Mouse (Mus musculus): ENCODE data around the gene Vps33a. TPM values are rescaled to one million over a fixed set of nuclear protein-coding genes. Genes with fewer than 3 reads are reported as not detected.

Gene Vps33a
- polyA plus RNA-seq (2012; rRNA removed) = 50.9 and 56.4 TPM in 2 replicates

DNA sequence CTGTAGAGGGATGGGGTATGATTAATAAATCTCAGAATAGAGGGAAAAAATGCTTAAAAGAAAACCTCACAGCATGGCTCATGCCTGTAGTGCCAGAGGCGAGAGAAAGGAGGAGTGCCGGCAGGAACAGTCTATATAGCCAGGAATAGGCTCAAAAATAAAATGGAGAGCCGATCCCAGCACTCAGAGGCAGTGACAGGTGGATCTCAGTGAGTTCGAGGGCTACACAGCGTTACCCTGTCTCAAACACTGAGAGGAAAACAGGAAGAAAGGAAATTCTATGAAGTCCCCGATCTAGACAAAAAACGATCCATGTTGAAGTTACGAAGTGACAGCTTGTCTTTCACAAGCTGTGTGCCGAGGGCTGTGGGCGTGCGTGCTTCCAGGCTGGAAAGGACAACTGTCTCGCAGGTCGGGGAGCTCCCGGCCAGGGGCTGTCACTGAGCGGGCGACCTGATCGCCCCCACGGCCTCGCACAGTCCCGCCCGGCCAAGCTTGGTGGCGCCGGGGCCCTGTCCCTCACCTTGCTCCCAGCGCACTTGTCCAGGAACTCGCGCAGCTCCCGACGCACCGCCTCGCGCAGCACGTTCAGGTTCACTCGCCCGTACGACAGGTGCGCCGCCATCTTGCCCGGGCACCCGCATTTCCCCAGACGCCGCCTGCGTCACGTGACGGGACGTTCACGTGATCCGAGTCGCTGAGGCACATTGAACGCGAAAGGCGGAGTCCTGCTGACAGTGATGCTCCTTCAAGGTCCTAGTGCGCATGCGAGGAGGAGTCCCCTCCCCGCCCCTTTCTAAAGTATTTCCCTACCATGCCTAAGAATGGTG, at the start of gene Vps33a:
Vps33a (minus strand) TSS at position 682 of the 830 bp plus-strand sequence.
- DNase-seq (ENCODE audit: extremely low spot score in 1 of 2, low spot score in 1 of 2) = peak; percentile 95 to 99

DNA sequence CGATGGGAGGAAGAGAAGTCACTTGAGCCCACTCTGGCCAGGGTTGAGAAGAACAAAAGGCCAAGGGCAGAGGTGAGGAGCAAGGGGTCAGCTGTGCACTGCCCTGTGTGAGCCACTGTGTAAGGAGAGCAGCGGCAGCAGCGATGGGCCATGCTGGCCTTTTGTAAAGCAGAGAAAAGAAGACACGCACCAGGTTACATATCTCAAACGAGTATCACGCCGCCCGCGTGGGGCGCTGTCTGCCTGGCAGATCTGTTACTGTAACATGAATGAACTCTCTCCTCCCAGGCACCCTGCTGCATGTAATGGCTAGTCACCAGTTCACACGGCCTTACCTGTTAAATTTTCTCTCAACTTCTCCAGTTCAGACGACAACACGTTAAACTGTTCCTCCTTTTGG, 49.6 kb upstream of the Vps33a start:
- no peak for DNase-seq (ENCODE audit: extremely low spot score in 1 of 2, low spot score in 1 of 2)

DNA sequence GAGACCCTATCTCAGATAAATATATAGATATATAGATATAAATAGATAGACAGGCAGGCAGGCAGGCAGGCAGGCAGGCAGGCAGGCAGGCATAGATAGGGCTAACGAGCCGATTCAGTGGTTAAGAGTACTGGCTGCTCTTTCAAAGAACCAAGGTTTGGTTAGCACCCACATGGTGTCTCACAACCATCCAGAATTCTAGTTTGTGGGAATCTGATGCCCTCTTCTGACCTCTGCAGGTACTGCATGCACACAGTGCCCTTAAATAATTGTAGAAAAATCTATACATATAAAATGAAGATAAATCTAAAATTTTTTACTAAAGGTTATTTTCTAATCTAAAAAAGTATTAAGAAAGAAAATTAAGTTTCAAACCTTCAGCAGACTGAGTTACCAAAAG, 45.7 kb upstream of the Vps33a start:
- peak in 1 of 2 experiments; percentile 63 for DNase-seq (ENCODE audit: extremely low spot score in 1 of 2, low spot score in 1 of 2)

DNA sequence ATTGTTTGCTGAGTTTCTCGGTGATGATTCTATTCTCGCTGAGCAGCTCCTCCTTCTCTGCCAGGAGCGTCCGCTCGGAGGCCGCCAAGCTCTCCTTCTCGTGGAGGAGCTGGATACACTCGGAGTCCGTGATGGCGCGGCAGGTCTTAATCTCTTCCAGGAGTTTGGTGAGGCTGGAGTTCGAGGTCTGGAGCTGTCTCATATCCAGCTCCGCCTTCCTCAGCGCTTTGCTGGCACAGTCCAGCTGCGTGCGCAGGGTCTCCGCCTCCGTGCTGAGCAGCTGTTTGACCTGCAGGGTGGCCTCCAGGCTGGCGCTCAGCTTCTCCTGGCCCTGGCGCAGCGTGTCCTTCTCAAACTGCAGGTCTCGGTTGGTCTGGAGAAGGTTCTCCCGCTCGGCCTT, 41.4 kb upstream of the Vps33a start:
- DNase-seq (ENCODE audit: extremely low spot score in 1 of 2, low spot score in 1 of 2) = no peak

DNA sequence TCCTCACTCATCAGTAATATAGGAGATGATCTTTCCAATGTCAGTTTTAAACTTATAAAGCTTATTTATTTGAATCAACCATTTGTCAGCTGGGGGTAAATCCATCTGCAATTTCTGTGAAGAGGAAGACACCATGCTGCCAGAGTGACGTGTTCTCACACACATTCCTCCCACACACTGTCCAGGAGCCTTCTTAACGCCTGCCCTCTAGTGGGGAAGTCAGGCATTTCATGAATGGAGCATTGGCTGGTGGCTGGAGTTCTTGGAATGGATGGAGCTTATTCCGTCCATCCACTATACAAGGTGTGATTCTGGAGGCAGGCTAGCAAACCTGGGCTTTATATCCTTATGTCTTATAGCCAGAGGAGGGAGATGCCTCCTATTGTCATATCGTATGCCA, 37.0 kb upstream of the Vps33a start:
- peak; percentile 77 to 97 for DNase-seq (ENCODE audit: extremely low spot score in 1 of 2, low spot score in 1 of 2)

DNA sequence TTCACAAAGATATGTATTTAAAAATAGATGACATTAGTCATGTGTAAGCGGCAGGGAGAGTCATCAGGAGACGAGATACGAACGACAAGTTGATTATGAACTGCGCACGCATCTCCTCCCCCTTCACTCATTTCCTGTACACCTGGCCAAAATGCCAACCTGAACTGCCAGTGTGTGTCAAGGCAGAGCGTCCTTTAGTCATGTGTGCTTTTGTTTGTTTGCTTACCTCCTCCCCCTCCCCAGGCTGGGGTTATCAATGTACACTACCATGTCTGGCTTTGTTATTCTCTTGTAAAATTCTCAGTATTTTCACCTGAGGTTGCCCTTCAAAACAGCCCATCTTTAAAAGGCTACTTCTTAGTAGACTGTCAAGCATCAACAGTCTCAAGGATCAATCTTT, 36.6 kb upstream of the Vps33a start:
- DNase-seq (ENCODE audit: extremely low spot score in 1 of 2, low spot score in 1 of 2) = no peak

DNA sequence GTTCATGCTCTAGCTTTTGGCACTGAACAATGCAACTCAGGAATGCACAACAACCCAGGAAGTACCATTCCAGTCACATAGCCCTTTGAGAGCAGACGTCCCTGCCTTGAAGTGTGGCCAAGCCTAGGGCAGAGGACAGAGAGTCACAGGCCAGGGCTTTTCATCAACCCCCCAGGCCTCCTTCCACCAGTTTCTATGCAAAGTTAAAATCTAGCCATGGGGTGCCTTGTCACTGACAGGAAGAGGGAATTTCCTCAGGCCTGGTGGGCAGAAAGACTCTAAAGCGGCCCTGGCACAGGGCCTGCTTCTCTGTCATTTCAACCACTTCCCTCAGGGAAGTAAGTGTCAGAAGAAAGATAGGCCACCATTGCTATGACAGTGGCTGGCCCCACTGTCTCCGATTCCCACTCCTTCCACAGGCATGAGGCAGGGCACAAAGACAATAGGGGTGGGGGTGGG, 34.4 kb upstream of the Vps33a start:
- no peak for DNase-seq (ENCODE audit: extremely low spot score in 1 of 2, low spot score in 1 of 2)

DNA sequence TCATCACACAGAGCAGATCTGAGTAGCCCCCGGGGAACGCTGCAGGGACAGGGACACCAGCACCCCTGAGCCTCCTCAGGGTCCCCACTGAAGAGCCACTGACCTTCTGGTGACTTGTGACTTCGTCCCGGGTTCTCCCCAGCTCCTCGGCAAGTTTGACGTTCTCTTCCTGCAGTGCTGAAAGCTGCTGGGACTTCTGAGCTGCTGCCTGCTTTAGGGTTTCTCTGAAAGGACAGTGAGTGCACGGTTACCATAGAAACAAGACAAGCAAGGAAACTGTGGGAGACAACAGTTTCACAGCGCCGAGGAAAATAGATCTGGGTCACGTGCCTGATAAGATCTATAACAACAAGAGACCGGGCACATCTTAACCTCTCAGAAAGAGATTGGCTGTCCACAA, 30.7 kb upstream of the Vps33a start:
- peak; percentile 76 to 78 for DNase-seq (ENCODE audit: extremely low spot score in 1 of 2, low spot score in 1 of 2)

DNA sequence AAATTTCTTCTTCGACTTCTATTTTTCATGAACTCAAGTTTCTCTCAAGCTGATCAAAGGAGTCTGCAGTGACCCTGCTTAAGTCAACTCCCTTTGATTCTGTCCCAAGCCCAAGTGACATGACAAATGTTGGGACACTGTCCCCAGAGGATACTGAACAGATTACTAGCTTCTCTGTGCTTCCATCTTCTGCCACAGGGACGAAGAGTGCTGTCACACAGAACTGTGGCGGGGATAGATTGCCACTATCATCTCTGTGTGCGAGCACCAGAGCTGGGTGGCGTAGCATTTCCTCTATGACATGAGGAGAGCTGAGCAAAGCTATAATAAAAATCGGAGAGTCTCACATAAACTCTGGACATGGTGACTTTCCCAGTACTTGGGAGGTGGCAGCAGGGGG, 29.3 kb upstream of the Vps33a start:
- DNase-seq (ENCODE audit: extremely low spot score in 1 of 2, low spot score in 1 of 2) = no peak

DNA sequence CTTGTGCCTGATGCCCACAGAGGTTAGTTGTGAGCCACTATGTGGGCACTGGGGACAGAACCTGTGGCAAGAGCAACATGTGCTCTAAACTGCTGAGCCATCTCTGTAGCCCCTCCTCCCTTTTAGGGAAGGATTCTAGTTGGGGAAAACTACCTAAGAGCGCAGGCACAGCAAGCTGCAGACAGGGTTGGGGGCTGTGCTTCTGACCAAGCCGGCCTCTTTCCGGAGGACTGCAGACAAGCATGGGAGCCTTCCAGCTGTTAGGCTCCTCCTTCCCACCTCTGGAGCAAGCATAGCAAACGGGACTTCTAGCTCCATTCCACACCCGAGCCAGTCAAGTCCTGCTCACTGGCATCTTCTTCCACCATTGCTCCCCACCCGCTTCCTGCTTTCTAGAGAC, 26.5 kb upstream of the Vps33a start:
- no peak for DNase-seq (ENCODE audit: extremely low spot score in 1 of 2, low spot score in 1 of 2)

DNA sequence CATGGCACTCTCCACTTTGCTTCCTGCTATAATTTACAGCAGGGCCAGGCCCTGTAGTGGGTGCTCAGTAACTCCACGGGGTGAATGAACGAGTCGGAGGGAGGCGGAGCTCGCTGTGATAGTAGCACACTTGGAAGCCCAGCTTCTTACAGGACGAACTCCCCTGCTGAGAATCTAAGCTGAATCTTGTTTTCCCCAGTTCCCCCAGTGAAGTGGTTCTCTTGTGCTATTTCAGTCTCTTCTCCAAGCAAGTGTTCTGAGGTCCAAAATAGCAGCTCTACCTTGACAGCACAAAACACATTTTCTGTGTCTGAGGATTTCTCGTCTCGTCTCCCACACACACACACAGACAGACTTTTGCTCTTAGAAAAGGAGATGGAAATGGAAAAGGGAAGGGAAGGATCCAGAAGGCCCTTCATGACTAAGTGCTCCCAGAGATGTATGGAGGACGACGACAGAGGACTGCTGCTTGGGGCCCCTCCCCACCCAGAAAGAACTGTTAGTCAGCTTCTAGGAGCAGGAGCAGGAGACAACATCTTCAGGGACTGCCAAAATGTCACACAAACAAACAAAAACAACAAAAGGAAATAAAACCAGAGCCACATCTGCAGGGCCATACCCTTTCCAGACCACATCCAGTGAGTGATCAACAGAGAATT, 20.9 kb upstream of the Vps33a start:
- DNase-seq (ENCODE audit: extremely low spot score in 1 of 2, low spot score in 1 of 2) = peak; percentile 66 to 79

DNA sequence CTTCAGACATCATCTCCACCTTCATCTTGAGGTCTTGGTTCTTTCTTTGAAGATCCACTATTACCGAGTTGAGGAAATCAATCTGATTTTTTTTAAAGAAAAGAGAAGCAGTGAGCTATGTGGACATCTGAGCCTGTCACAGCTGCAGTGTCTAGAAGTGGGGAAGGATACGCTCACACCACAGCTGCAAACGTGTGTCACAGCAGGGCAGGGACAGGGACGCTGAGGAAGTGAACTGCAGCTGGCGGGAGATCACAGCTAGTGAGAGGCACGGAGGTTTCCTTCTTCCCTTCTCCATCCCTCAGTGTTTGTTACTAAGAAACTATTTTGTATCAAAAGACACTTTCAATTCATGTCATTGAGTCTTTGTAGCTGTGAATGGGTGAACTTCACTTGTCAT, 7.2 kb upstream of the Vps33a start:
- DNase-seq (ENCODE audit: extremely low spot score in 1 of 2, low spot score in 1 of 2) = no peak

DNA sequence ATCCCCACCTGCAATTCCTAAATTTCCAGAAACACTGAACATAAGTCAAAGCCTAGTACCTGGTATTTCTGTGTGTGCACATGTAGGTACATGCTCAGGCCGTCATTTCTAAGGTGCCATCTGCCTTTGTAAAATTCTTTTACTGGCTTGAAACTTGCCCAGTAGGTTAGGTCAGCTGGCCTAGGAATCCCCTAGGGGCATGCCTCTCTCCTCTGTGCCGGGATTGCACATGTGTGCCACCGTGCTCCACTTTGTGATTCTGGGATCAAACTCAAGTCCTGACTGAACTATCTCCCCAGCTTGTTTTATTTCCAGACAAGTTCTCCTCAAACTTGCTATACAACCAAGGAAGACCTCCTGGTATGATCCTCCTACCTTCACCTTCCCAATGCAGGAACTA, 3.9 kb upstream of the Vps33a start:
- no peak for DNase-seq (ENCODE audit: extremely low spot score in 1 of 2, low spot score in 1 of 2)

DNA sequence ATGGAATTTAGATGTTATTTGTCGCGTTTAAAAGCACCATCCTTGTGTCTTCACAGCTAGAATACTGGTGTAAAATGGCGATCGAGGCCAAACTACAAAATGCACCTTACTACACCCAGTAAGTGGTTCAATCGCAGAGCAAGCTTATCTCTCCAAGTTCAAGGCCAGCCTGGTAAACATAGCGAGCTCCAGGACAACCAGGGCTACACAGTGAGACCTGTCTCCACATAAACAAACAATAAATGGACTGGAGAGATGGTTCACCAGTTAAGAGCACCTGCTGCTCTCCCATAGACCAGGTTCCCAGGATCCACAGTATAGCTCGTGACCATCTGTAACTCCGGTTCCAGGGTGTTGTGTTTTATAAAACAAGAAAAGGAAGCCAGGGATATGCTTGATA, 524 bp upstream of the Vps33a start:
- no peak for DNase-seq (ENCODE audit: extremely low spot score in 1 of 2, low spot score in 1 of 2)

DNA sequence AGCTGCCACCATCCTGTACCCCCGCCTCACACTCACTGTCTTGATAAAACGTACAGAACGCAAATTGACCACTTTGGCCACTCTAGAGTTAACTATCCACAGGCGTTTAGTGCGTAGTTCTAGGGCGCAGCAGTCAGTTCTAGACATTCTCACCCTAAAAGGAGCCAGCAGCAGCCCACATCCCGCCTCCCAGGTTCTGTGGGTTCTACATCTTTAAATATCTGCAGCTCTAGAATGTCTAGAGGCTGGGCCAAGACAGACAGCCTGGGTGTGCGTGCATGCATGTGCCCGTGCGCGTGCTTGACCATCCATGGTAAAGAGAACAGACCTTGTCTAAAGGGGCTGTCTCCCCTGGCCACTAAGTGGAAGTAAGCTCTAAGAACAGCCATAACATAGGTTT, 11.7 kb downstream of the Vps33a start:
- DNase-seq (ENCODE audit: extremely low spot score in 1 of 2, low spot score in 1 of 2) = peak in 1 of 2 experiments; percentile 30

DNA sequence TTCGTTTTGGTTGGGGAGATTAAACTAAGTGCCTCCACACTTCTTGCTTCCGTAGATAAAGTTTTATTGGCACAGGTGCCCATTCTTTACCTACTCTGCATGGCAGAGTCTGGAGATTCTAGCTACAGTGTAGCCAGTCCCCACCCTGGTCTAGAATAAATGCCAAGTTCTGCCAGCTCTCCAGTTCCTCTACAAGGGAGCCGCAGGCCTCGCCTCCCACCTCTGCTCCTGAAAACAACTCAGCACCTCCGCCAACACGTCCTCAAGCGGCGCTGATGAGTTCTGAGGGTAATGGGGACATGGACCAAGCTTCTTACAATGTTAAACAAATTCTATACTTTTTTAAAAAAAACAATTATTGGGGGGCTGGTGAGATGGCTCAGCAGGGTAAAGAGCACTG, 13.2 kb downstream of the Vps33a start:
- DNase-seq (ENCODE audit: extremely low spot score in 1 of 2, low spot score in 1 of 2) = peak in 1 of 2 experiments; percentile 25

DNA sequence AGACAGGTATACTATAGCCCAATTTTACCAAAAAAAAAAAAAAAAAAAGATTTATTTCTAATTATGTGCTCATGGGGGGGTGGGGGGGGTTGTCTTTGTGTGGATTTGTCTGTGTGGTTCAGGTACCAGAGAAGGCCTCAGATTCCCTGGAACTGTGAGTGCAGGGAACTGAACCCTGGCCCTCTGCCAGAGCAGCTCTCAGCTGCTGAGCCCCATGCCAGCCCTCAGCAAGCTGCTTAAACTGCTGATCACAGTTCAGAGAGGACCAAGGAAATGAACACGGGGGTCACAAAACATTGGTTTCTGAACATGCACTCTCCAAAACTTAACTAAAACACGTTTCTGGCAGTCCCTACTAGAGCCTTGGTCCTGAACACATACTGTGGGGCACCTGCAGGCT, 16.4 kb downstream of the Vps33a start:
- peak in 1 of 2 experiments; percentile 54 for DNase-seq (ENCODE audit: extremely low spot score in 1 of 2, low spot score in 1 of 2)

DNA sequence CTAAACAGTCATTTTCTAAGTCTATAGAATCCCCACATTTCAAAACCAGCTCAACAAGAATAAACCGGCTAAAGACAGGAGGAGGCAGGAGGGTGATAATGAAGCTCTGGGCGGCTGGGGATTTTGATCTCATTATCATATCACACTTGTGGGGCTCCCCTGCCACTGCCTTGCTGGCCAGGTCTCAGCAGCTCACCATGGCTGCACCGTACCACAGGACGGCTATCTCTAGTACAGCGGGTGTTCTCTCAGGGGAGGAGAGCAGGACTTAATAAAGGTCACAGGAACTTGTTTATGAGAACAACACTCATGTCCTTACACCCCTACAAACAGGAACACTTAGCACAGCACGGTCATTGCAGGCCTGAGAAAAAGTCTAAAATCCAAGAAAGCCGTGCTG, 17.1 kb downstream of the Vps33a start:
- no peak for DNase-seq (ENCODE audit: extremely low spot score in 1 of 2, low spot score in 1 of 2)

DNA sequence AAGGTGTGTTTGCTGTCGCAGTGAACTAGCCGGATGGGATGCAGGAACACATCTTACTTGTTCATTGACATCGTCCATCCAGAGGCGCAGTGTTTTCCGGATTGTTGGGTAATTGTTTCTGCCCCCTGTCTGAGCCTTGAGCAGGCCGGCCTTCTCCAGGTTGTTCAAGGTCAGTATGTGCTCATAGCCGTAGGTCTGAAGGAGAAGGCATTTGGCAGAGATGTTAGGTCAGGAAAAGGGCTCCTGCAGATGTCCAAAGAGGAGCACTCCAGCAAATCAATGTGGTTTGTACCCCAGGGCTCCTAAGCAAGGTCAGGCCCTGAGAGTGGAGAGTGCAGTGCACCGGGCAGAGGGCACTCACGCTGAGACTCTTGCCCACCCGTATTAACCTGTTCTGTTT, 39.0 kb downstream of the Vps33a start:
- DNase-seq (ENCODE audit: extremely low spot score in 1 of 2, low spot score in 1 of 2) = no peak

DNA sequence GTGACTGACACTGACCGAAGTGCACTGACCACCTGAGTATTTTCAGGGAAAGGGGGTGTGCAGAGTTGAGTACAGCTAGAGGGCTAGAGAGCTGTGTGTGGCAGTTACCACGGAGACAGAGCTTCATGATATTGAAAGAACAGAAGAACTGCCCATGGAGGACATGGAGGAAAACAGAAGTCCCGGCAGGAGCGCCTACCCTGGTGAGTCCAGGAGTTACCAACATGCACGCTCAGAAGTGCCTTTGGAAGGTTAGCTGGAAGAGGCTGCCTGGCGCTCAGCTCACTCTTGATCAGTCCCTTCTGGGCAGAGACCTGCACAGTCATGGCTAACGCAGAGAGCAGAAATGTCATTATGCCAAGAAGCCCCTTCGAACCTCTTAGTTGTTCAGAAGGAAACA, 42.8 kb downstream of the Vps33a start:
- peak in 1 of 2 experiments; percentile 0 for DNase-seq (ENCODE audit: extremely low spot score in 1 of 2, low spot score in 1 of 2)

DNA sequence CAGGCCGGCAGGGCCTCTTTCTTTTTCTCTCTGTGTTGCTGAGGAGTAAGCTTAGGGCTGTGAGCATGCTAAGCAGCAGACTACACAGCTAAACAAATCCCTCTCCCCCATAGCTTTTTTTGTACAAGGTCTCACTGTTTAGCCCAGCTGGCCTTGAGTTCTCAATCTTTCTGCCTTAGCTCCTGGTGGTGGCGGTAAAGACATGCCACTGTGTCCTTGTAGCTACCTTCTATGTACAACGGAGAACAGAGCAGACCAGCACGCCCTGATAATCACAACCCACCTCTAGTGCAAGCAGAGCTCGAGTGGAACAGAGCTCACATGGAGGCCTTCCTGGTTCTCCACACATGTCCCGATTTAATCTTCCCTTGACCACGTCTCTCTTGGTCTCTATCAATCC, 44.2 kb downstream of the Vps33a start:
- DNase-seq (ENCODE audit: extremely low spot score in 1 of 2, low spot score in 1 of 2) = peak in 1 of 2 experiments; percentile 4

DNA sequence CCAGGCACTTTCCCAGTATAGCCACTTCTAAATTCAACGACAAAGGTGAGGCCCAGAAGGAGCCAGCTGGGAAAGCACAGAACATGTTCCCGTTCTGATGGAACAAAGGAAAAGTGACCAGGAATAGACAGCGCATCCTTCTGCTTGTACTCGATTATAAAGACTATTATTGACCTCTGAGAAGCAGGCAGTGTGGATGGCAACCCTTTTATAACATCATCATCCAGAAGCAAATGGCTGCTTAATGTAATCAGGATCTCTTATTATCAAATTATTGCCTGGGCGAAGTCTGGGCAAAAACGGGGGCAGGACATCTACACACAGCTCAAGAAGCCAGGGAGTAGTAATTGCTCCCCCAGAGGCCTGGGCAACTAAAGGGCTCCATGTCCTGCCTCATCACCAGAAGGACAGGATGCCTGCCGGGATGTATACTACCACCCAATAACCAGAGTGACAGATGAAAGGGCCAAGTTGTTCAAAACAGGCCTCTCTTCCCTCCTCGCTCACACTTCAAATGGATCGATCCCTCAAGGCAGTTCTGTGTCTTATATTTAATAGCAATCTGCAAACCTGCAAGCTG, 46.8 kb downstream of the Vps33a start:
- DNase-seq (ENCODE audit: extremely low spot score in 1 of 2, low spot score in 1 of 2) = no peak

Measured in frontal cortex, adult 2 months (tissue).